Mouse (Mus musculus): ENCODE results near the gene Slc35e3.
"Not testable (repeated sequence)": the region's sequence is repeated elsewhere in the genome, so short reads cannot be mapped to it uniquely, and the experiment has no call there.

The Slc35e3 gene

GRCm38 (mm10) chr10:117714928-117715500 is 31.2 kb downstream of the Slc35e3 start:
- in situ Hi-C loops (cut with MboI, MseI), result no loop called here

GRCm38 (mm10) chr10:117714048-117714545 is 32.1 kb downstream of the Slc35e3 start:
- in situ Hi-C loops (cut with MboI, MseI), result no loop called here

DNA sequence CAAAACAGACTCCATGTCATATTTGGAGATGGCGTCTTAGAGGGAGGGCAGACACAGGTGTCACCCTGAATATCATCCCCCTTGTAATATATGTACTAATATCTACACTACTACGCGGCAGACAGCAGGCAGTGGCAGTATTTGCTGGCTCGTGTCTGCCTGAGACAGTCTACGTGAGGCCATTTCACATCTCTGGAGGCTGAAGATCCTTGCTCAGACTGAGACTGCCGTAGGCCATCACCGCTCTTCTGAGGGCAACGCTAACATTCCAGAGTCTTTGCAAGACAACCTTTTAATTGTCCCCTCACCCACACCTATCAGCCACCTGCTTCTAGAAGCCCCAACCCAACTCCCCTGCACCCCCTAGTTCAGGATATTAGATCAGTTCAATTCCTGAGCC is 32.7 kb downstream of the Slc35e3 start:
- in situ Hi-C loops (cut with MboI, MseI), result no loop called here

GRCm38 (mm10) chr10:117712871-117713270 is 33.3 kb downstream of the Slc35e3 start:
- in situ Hi-C loops (cut with MboI, MseI), result no loop called here

- in situ Hi-C loops (cut with MboI, MseI), result no loop called here
Measured at GRCm38 (mm10) chr10:117712191-117712754, 33.9 kb downstream of the Slc35e3 start.

DNA sequence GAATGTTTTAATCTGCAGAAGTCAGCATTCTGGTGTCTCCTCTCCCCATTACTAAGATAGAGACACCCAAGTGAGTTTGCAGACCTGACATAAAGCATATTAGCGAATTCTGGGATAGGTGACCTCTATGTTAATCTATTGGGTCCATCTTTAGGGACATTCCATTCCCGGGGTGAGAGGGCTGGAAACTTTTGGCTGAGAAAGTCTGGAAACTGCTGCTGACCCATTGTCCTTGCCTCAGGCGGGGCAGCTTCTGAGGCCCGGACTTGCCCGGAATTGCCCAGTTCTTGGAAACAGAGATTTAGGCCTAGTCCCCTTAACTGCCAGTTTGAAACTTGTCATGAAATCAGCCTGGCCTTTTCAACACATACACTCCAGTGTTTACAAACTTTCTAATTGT is 34.8 kb downstream of the Slc35e3 start:
- in situ Hi-C loops (cut with MboI, MseI), result no loop called here

DNA sequence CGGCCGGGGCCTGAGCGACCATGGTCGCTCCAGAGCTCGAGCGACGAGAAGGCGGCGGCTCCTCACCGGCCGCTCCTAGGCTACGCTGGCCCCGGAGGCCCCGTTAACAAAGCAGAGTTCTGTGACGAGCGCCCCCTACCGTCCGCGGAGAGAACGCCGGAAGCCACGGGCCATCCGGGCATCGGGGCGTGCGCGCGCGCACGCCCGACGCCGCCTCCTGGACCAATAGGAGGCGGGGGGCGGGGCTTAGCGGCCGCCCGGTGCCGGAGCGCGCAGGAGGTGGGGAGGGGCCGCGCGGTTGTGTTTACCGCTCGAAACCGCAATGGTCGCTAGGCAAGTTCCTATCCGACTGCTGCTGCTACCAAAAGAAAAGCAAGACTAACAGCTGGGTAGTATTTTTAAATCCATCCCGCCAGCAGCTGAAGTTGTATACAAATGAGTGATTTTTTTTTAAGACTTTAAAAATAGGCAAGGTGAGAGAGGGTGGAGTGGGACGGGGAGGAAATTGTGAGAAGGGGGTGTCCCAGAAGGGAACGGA is 35.5 kb downstream of the Slc35e3 start, which contains the start of gene Mdm2:
Gene Mdm2 (minus strand): TSS at position 155 of the 538 bp plus-strand sequence.
- in situ Hi-C loops (cut with MboI, MseI), result no loop called here

- in situ Hi-C loops (cut with MboI, MseI), result no loop called here
Measured at GRCm38 (mm10) chr10:117709930-117710603, 36.1 kb downstream of the Slc35e3 start.

DNA sequence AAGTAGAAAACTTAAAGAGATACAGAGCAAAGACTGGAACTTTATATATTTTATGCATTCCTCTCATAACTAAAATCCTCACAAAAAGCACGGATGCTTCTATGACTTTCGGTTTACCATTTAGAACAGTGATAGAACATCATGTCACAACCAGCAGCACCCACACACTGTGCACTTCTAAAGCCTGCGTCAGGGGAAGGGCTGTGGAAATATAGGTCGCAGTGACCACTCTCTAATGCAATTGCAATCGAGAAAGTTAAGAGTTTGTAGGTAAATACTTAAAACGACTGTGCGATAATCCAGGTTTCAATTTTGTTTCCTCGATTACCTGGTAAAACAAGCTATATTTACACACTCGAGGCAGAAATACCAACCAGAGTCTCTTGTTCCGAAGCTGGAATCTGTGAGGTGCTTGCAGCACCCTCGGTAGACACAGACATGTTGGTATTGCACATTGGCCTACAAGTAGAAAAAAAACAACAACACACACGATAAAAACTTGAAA is 36.8 kb downstream of the Slc35e3 start:
- in situ Hi-C loops (cut with MboI, MseI), result no loop called here

- in situ Hi-C loops (cut with MboI, MseI), result no loop called here
Measured at GRCm38 (mm10) chr10:117708856-117709255, 37.3 kb downstream of the Slc35e3 start.

DNA sequence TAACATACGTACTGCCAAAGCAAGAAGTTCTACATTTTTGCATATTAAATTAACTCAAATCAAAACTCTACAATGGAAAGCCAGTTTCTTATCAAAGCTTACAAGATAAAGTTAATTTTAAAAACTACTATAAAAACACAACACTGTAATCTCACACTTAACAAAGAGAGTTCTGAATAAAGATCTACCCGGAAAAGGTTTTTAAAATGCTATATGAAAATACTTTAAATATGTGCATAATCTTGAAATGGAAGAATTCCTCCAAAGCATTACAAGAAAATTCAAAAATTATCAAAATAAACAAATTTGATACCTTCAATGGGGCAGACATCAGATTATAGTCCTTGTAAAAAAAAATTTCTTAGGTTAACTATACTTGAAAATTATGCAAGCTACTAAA is 37.8 kb downstream of the Slc35e3 start:
- in situ Hi-C loops (cut with MboI, MseI), result no loop called here

- in situ Hi-C loops (cut with MboI, MseI), result no loop called here
Measured at GRCm38 (mm10) chr10:117707114-117707838, 38.9 kb downstream of the Slc35e3 start.

DNA sequence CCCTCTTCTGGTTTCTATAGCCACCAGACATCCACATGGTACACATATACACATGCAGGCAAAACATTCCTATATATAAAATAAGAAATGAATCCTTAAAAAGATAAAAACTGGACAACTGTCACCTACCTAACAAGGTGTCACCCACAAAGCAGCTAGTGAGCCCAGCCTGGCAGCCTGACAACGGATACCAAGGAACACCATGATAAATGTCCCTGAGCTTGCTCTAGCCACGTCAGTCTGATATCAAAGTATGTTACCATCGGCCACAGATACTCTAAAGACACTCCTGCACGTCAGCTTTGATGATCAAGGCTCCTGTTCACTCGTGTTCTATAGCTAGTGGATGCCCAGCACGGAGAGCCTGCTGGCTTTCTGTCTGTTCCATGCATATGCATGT is 39.7 kb downstream of the Slc35e3 start:
- in situ Hi-C loops (cut with MboI, MseI), result no loop called here

- in situ Hi-C loops (cut with MboI, MseI), result no loop called here
Measured at GRCm38 (mm10) chr10:117705806-117706205, 40.4 kb downstream of the Slc35e3 start.

- in situ Hi-C loops (cut with MboI, MseI), result no loop called here
Measured at GRCm38 (mm10) chr10:117704964-117705335, 41.2 kb downstream of the Slc35e3 start.

DNA sequence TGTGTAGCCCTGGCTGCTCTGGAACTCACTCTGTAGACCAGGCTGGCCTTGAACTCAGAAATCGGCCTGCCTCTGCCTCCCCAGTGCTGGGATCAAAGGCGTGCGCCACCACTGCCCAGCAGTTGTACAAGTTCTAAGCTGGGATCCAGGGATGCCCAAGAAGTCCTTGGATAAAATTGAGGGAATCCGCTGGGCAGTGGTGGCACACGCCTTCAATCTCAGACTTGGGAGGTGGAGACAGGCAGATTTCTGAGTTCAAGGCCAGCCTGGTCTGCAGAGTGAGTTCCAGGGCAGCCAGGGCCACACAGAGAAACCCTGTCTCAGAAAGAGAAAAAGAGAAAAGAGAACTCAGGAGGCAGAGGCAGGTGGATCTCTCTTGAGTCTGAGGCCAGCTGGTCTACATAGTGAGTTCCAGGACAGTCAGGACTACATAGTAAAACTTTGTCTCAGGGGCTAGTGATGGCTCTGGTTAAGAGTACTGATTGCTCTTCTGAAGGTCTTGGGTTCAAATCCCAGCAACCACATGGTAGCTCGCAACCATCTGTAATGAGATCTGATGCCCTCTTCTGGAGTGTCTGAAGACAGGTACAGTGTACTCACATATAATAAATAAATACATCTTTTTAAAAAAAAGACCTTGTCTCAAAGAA is 41.7 kb downstream of the Slc35e3 start:
- in situ Hi-C loops (cut with MboI, MseI), result not testable (repeated sequence)

GRCm38 (mm10) chr10:117703506-117703905 is 42.7 kb downstream of the Slc35e3 start:
- in situ Hi-C loops (cut with MboI, MseI), result no loop called here

DNA sequence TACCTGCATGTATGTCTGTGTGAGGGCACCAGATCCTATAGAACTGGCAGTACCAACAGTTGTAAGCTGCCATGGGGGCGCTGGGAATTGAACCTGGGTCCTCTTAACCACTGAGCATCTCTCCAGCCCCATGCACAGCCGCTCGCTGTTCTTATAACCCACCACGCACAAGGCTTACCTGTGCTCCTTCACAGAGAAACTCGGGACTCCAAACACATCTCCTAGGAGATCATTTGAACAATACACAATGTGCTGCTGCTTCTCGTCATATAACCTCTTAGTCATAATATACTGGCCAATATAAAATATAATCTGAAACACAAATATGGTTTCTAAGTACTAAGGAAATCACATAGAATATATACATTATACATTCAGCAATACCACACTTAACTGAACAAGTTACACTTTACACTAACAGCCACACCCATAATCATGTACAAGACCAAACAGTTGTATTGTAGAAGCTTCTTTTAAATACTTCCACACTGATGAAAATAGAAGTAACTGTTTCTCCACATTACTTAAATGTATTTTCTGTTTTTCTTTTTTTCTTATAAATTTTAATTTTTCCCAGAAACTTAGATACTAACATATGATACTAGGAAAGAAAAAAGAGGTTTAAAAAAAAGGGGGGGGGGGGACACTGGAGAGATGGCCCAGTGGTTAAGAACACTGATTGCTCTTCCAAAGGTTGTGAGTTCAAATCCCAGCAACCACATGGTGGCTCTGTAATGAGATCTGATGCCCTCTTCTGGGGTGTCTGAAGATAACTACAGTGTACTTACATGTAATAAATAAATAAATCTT is 43.9 kb downstream of the Slc35e3 start:
- in situ Hi-C loops (cut with MboI, MseI), result no loop called here

DNA sequence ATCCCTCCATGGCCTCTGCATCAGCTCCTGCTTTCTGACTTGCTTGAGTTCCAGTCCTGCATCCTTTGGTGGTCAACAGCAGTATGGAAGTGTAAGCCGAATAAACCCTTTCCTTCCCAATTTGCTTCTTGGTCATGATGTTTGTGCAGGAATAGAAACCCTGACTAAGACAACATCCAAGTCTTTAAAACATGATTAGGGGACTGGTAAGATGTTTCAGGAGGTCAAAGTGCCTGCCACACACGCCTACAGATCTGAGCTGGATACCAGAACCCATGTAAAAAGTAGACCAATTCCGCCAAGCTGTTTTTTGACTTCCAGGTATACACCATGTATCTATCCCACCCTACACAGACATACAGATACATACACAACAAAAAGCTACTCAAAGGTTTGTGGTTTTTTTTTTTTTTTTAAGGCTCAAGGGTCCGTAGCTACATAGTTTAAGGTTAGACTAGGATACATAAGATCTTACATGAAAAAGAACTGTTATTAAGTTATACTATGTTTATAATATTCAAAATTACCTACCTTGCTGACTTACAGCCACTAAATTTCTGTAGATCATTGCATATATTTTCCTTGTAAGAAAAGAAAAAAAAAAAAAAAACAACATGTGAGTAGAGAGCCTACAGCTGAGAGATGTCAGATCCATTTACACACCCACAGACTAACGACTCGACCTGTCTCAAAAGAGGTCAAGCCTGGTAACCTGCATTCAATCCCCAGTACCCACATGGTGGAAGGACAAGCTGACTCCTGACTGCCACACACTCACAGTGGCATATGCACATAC is 44.9 kb downstream of the Slc35e3 start:
- in situ Hi-C loops (cut with MboI, MseI), result no loop called here

GRCm38 (mm10) chr10:117700450-117700849 is 45.7 kb downstream of the Slc35e3 start:
- in situ Hi-C loops (cut with MboI, MseI), result no loop called here

All from T-helper 2 cell (primary cell).